Mouse (Mus musculus) myocyte (in vitro differentiated cells): ENCODE measurements at regions not wholly inside any gene's neighbourhood (a gene's known extent, or its start where the extent isn't known, plus 50 kb on each side); places are given as distances from the start of the nearest gene placed in this dataset.

Source experiments
- H3K27me3 ChIP-seq: one replicate; pipeline ENCODE4 v1.6.1; 2011; ENCODE audit not compliant: control insufficient read depth, insufficient read depth, insufficient read length
- H3K36me3 ChIP-seq: one replicate; pipeline ENCODE4 v1.6.1; 2011; ENCODE audit not compliant: control insufficient read depth, insufficient read depth
- H3K4me2 ChIP-seq: one replicate; pipeline ENCODE4 v1.6.1; 2011; ENCODE audit warnings: low read depth, control low read depth
- H3K4me3 ChIP-seq: one replicate; pipeline ENCODE4 v1.5.1; 2011; ENCODE audit warnings: mild to moderate bottlenecking, control low read depth, moderate library complexity
- H3K79me2 ChIP-seq: one replicate; pipeline ENCODE4 v1.6.1; 2011; ENCODE audit not compliant: control insufficient read depth, insufficient read depth
- H3ac ChIP-seq: one replicate; pipeline ENCODE4 v1.6.1; 2011; ENCODE audit not compliant: control insufficient read depth, insufficient read length
- CEBPB ChIP-seq: IDR thresholded peaks from 2 replicates; pipeline ENCODE4 v1.6.1; 2011; ENCODE audit warnings: mild to moderate bottlenecking, moderate library complexity; ENCODE audit not compliant: poor library complexity, insufficient read depth, severe bottlenecking
- E2F4 ChIP-seq: IDR thresholded peaks from one replicate; pipeline ENCODE4 v1.6.1; 2011; ENCODE audit warnings: mild to moderate bottlenecking, control low read depth, moderate library complexity; ENCODE audit not compliant: insufficient read depth
- MAX ChIP-seq: IDR thresholded peaks from one replicate; pipeline ENCODE4 v1.6.1; 2011; ENCODE audit warnings: low read depth, mild to moderate bottlenecking, control low read depth
- MYOD1 ChIP-seq, 3 experiments: IDR thresholded peaks; one replicate each; pipeline ENCODE4 v1.6.1; 2011; ENCODE audit warnings: control low read depth in 2 of 3, low read depth in 2 of 3, mild to moderate bottlenecking in 2 of 3, moderate library complexity in 1 of 3; ENCODE audit not compliant: insufficient read length in 2 of 3, control insufficient read depth in 1 of 3
- MYOG ChIP-seq, 3 experiments: IDR thresholded peaks; one replicate each; pipeline ENCODE4 v1.6.1; 2011; ENCODE audit warnings: control low read depth in 2 of 3, low read depth in 2 of 3, mild to moderate bottlenecking in 2 of 3; ENCODE audit not compliant: insufficient read length in 2 of 3, control insufficient read depth in 1 of 3, insufficient read depth in 1 of 3
- POLR2A ChIP-seq: IDR thresholded peaks from one replicate; pipeline ENCODE4 v1.6.1; 2011; ENCODE audit warnings: low read depth, mild to moderate bottlenecking, control low read depth, moderate library complexity; ENCODE audit not compliant: insufficient read length
- POLR2AphosphoS2 ChIP-seq: IDR thresholded peaks from one replicate; pipeline ENCODE4 v1.6.1; 2011; ENCODE audit warnings: low read depth, control low read depth; ENCODE audit not compliant: insufficient read length
- REST ChIP-seq: IDR thresholded peaks from one replicate; pipeline ENCODE4 v1.6.1; 2011; ENCODE audit warnings: mild to moderate bottlenecking, control low read depth, moderate library complexity; ENCODE audit not compliant: insufficient read depth, insufficient read length
- SRF ChIP-seq: IDR thresholded peaks from one replicate; pipeline ENCODE4 v1.6.1; 2011; ENCODE audit warnings: low read depth; ENCODE audit not compliant: control insufficient read depth, insufficient read length
- TCF12 ChIP-seq: IDR thresholded peaks from one replicate; pipeline ENCODE4 v1.6.1; 2011; ENCODE audit warnings: mild to moderate bottlenecking, control low read depth; ENCODE audit not compliant: poor library complexity, insufficient read depth, severe bottlenecking
- TCF3 ChIP-seq: IDR thresholded peaks from one replicate; pipeline ENCODE4 v1.6.1; 2011; ENCODE audit warnings: low read depth, control low read depth; ENCODE audit not compliant: insufficient read length
- USF1 ChIP-seq: IDR thresholded peaks from one replicate; pipeline ENCODE4 v1.6.1; 2011; ENCODE audit warnings: low read depth, mild to moderate bottlenecking, control low read depth, moderate library complexity

DNA sequence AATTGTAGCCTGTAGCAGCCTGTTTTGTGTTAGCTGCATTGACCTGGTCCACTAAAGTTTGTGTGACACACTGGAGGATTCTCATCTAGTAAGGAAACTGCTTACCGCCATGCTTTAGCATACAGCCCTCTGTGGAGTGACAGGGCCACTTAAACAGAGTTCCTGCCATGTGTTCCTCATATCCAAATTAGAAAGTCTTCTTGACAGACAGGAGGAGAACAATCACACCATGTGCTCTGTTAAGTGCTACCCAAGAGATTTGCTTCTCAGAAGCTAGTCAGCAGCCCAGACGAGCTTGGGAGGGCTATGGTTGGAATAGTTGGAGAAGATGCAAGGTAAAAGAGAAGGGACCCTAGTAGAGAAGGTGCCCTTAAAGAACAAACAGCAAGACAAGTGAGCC lies 369.6 kb downstream of the Fgf9 start:
- no peak overlapping the region for H3K4me2 ChIP-seq

DNA sequence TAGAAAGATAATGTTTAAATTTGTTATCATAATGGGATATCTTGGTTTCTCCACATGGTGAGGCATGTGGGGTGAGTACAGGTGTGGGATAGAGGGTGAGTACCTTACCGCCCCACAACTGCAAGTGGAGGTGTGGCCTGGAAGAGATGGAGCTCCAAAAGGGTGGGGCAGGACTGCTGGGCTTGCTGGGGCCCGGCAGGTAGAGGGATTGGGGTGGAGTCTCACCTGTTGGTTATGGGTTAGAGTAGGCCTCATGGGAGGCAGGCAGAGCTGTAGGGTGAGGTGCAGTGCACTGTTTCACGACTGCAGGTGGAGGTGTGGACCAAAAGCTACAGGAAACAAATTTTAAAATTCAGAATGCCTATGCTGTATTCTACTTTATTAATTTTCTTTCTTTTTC lies 365.7 kb downstream of the Fgf9 start:
- Histone ChIP-seq H3K4me3 (no peak overlapping the region), H3K36me3 (no peaks in the 10 kb centered on the region), H3K27me3 (no peaks in the 10 kb centered on the region), H3K4me2 (no peak overlapping the region), H3K79me2 (no peaks in the 10 kb centered on the region), H3ac (no peak overlapping the region)
- no peak for TF ChIP-seq TCF3
- TF ChIP-seq MYOD1 (IDR thresholded peaks at IDR 0.05; ENCODE audit: control insufficient read depth in 1 of 3, insufficient read length in 2 of 3, low read depth in 2 of 3), result no peak
- no peak for TF ChIP-seq MAX
- TF ChIP-seq CEBPB, result no peak
- TF ChIP-seq TCF12, result no peak
- TF ChIP-seq POLR2AphosphoS2, result no peak
- TF ChIP-seq REST, result no peak
- no peak for TF ChIP-seq E2F4
- no peak for TF ChIP-seq MYOG (IDR thresholded peaks at IDR 0.05; ENCODE audit: control insufficient read depth in 1 of 3, insufficient read depth in 1 of 3, insufficient read length in 2 of 3, low read depth in 2 of 3)
- no peak for TF ChIP-seq SRF
- TF ChIP-seq POLR2A, result no peak
- no peak for TF ChIP-seq USF1

More for the DNA sequence above, 369.6 kb downstream of the Fgf9 start:
- TF ChIP-seq MYOD1 (IDR thresholded peaks at IDR 0.05; ENCODE audit: control insufficient read depth in 1 of 3, insufficient read length in 2 of 3, low read depth in 2 of 3) (no peak), MYOG (IDR thresholded peaks at IDR 0.05; ENCODE audit: control insufficient read depth in 1 of 3, insufficient read depth in 1 of 3, insufficient read length in 2 of 3, low read depth in 2 of 3) (no peak), MAX (no peak), REST (no peak), POLR2A (no peak), SRF (no peak), CEBPB (no peak), TCF3 (no peak), POLR2AphosphoS2 (no peak), TCF12 (no peak), USF1 (no peak), E2F4 (no peak)
- Histone ChIP-seq H3K79me2 (no peaks in the 10 kb centered on the region), H3K36me3 (no peaks in the 10 kb centered on the region), H3ac (no peak overlapping the region), H3K4me3 (no peak overlapping the region), H3K27me3 (no peaks in the 10 kb centered on the region)

DNA sequence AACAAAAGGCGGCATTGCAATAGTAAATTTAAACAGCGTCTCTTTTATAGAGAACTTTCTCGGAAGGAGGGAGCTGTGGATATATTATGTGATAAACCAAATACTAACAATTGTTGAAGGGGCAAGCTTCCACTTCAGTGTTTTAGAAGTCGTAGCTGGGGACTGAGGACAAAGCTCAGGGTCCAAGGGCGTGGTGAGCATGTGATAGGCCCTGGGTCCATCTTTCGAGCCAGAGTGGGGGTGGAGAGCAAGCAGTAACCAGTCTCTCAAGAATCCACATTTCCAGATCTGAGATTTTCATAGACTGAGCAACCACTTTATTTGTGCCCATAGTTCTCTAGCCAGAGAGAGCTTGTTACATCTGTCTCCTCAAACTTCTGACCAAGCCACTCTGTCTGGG lies 356.1 kb downstream of the Fgf9 start:
- no peak overlapping the region for H3K4me3 ChIP-seq
- no peak overlapping the region for H3ac ChIP-seq
- H3K27me3 ChIP-seq, result no peaks in the 10 kb centered on the region
- H3K4me2 ChIP-seq, result no peak overlapping the region
- TF ChIP-seq MYOD1 (IDR thresholded peaks at IDR 0.05; ENCODE audit: control insufficient read depth in 1 of 3, insufficient read length in 2 of 3, low read depth in 2 of 3) (no peak), POLR2A (no peak), POLR2AphosphoS2 (no peak), E2F4 (no peak), MAX (no peak), CEBPB (no peak), TCF3 (no peak), MYOG (IDR thresholded peaks at IDR 0.05; ENCODE audit: control insufficient read depth in 1 of 3, insufficient read depth in 1 of 3, insufficient read length in 2 of 3, low read depth in 2 of 3) (no peak), USF1 (no peak), SRF (no peak), TCF12 (no peak), REST (no peak)
- no peaks in the 10 kb centered on the region for H3K79me2 ChIP-seq
- no peaks in the 10 kb centered on the region for H3K36me3 ChIP-seq

DNA sequence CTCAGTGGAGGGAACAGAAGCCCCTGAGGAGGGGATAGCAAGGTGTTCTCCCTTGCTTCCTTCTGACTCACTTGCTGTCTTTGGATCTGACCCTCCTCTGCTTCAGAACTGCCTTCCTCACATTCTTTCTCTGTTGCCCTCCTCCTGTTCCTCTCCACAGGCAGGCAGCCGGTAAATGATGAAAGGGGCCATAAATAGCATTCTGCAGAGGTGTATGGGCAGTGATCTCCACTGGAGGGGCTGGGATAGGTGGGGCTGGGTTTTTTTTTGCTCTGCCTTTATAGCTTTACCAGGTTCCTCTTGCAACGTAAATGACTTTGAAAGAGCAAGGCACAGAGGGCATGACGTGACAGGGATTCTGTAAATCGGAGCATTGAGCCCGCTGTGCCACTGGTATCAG lies 351.6 kb downstream of the Fgf9 start:
- TF ChIP-seq POLR2AphosphoS2, result no peak
- no peak for TF ChIP-seq USF1
- TF ChIP-seq MAX, result no peak
- no peak for TF ChIP-seq MYOD1 (IDR thresholded peaks at IDR 0.05; ENCODE audit: control insufficient read depth in 1 of 3, insufficient read length in 2 of 3, low read depth in 2 of 3)
- no peak for TF ChIP-seq POLR2A
- TF ChIP-seq TCF3, result no peak
- TF ChIP-seq SRF, result no peak
- TF ChIP-seq REST, result no peak
- no peak for TF ChIP-seq CEBPB
- TF ChIP-seq TCF12, result no peak
- TF ChIP-seq E2F4, result no peak
- TF ChIP-seq MYOG (IDR thresholded peaks at IDR 0.05; ENCODE audit: control insufficient read depth in 1 of 3, insufficient read depth in 1 of 3, insufficient read length in 2 of 3, low read depth in 2 of 3), result no peak
- Histone ChIP-seq H3ac (no peak overlapping the region), H3K36me3 (no peaks in the 10 kb centered on the region), H3K4me3 (no peak overlapping the region), H3K27me3 (no peaks in the 10 kb centered on the region), H3K4me2 (no peak overlapping the region), H3K79me2 (no peaks in the 10 kb centered on the region)

DNA sequence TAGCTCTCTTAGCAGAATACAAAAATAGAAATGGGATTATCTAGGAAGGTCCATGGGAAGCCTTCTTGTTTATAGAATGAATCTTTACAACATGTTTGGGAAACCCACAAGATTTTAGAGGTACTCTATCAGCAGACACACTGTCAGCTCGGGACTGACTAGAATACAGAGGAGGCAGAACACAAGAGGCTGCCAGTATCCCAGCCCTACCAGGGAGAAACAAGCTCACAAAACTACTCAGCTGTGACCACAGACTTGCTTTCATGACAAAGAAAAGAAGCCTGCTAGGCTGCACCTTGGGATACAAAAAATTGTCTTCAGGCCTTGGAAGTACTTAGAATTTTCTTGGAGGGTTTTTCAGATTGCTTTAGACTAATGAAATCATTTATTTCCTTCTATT lies 347.2 kb downstream of the Fgf9 start:
- Histone ChIP-seq H3K4me3 (no peak overlapping the region), H3K4me2 (no peak overlapping the region), H3K27me3 (no peaks in the 10 kb centered on the region), H3K36me3 (no peaks in the 10 kb centered on the region), H3ac (no peak overlapping the region), H3K79me2 (no peaks in the 10 kb centered on the region)
- no peak for TF ChIP-seq MYOD1 (IDR thresholded peaks at IDR 0.05; ENCODE audit: control insufficient read depth in 1 of 3, insufficient read length in 2 of 3, low read depth in 2 of 3)
- TF ChIP-seq USF1, result no peak
- TF ChIP-seq MYOG (IDR thresholded peaks at IDR 0.05; ENCODE audit: control insufficient read depth in 1 of 3, insufficient read depth in 1 of 3, insufficient read length in 2 of 3, low read depth in 2 of 3), result no peak
- no peak for TF ChIP-seq E2F4
- TF ChIP-seq POLR2AphosphoS2, result no peak
- TF ChIP-seq TCF3, result no peak
- no peak for TF ChIP-seq POLR2A
- TF ChIP-seq TCF12, result no peak
